Mouse (Mus musculus): ENCODE measurements around the gene Adam15.

- no peak for TF ChIP-seq CTCF (IDR thresholded peaks at IDR 0.05; ENCODE audit: insufficient read depth, low read length)
- TF ChIP-seq POLR2A (IDR thresholded peaks at IDR 0.05; ENCODE audit: borderline replicate concordance, extremely low read depth, low read depth, low read length): no peak
These were observed 17.8 kb downstream of the Adam15 start for GRCm38 (mm10) chr3:89332013-89332412.

Data from lung, adult 2 months (tissue).